Mouse (Mus musculus) midbrain, postnatal 0 days (tissue): ENCODE results near the gene Ggcx. TPM values are rescaled to one million over a fixed set of nuclear protein-coding genes. Genes with fewer than 3 reads are reported as not detected.
A peak's percentile ranks its signal among the peaks of the same experiment; 100 is the strongest.

Experiments
- ATAC-seq: fragments of 200-750 bp; cut with Nextera tagmentation; 2 replicates; pipeline ENCODE4 v1.8.0; 2017; ENCODE audit warnings: moderate number of reproducible peaks, mild to moderate bottlenecking, moderate TSS enrichment, moderate library complexity; ENCODE audit not compliant: low FRiP score
- DNase-seq: peaks from one replicate; pipeline ENCODE4 v3.0.0-alpha.2; 2015; ENCODE audit warnings: low spot score
- H3K27ac ChIP-seq: fragments of 300-500 bp; sonication (generic); 2 replicates; pipeline ENCODE4 v1.5.1; 2014; ENCODE audit warnings: low read depth, mild to moderate bottlenecking, low read length, mixed read lengths
- H3K27me3 ChIP-seq: fragments of 300-500 bp; sonication (generic); 2 replicates; pipeline ENCODE4 v1.6.1; 2014; ENCODE audit warnings: low read length, control low read depth, mixed read lengths; ENCODE audit not compliant: insufficient read depth
- H3K36me3 ChIP-seq: fragments of 300-500 bp; sonication (generic); 2 replicates; pipeline ENCODE4 v1.6.1; 2014; ENCODE audit warnings: low read length, control low read depth, mixed read lengths; ENCODE audit not compliant: insufficient read depth
- H3K4me1 ChIP-seq: fragments of 300-500 bp; sonication (generic); 2 replicates; pipeline ENCODE4 v1.6.1; 2014; ENCODE audit warnings: mild to moderate bottlenecking, control low read depth, antibody characterized with exemption, low read length, mixed read lengths; ENCODE audit not compliant: insufficient read depth
- H3K4me2 ChIP-seq: fragments of 300-500 bp; sonication (generic); 2 replicates; pipeline ENCODE4 v1.6.1; 2014; ENCODE audit warnings: low read depth, mild to moderate bottlenecking, low read length, mixed read lengths; ENCODE audit not compliant: poor library complexity, severe bottlenecking
- H3K4me3 ChIP-seq: fragments of 300-500 bp; sonication (generic); 2 replicates; pipeline ENCODE4 v1.5.1; 2014; ENCODE audit warnings: low read depth, mild to moderate bottlenecking, low read length, moderate library complexity
- H3K9ac ChIP-seq: fragments of 300-500 bp; sonication (generic); replicated peaks from 2 replicates; pipeline ENCODE4 v1.6.1; 2014; ENCODE audit warnings: mild to moderate bottlenecking, low read length, moderate library complexity, mixed read lengths; ENCODE audit not compliant: poor library complexity, severe bottlenecking
- H3K9me3 ChIP-seq: fragments of 300-500 bp; sonication (generic); 2 replicates; pipeline ENCODE4 v1.6.1; 2016; ENCODE audit warnings: low read length, control low read depth
- CTCF ChIP-seq: IDR thresholded peaks from 2 replicates; pipeline ENCODE4 v1.5.1; 2016; ENCODE audit warnings: antibody characterized with exemption, mild to moderate bottlenecking
- WGBS: fragments of 180-500 bp; shearing (Covaris S2); extraction: QIAGEN DNeasy Blood & Tissue Kit; methylation state at CpG from one replicate; pipeline ENCODE4 v1.1.7; 2014; 5-methylcytosine and 5-hydroxymethylcytosine counted together
- polyA plus RNA-seq: library from polyadenylated mRNA; unstranded; fragments of >200 nt; fragmentation: Nextera tagmentation; extraction: Ambion mirVana; gene quantifications from 2 replicates; pipeline ENCODE4 v1.2.1, GENCODE M21; 2015
- total RNA-seq: library from RNA; depleted of rRNA; stranded (reverse); fragments of >200 nt; gene quantifications from 2 replicates; pipeline ENCODE4 v1.2.3, GENCODE M21; 2014

The Ggcx gene
- total and polyA plus RNA-seq, 2 experiments from 2014 or later: 10.7 to 18.8 TPM

DNA sequence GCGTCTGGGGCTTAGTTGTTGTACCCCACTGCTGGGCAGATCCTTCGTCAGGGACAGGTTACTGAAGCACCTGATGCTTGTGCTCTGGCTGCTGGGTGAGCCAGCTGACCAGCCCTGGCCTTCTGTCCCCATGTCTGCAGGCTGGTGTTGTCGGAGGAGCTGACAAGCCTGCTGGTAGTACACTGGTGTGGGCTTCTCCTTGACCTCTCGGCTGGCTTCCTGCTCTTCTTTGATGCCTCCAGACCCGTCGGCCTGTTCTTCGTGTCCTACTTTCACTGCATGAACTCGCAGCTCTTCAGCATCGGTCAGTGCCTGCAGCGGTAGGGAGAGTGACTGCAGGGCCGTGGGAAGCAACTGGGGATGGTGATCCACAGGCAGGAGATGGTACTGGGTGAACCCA, 11.5 kb downstream of the Ggcx start:
- H3K4me3 ChIP-seq: no peak overlapping the region
- ATAC-seq (no peak), DNase-seq (no peak)
- no peak for TF ChIP-seq CTCF
- no peak overlapping the region for H3K9ac ChIP-seq
- no peaks in the 10 kb centered on the region for H3K27me3 ChIP-seq
- peaks cover 52% of the 10 kb centered on the region for H3K36me3 ChIP-seq
- H3K4me2 ChIP-seq: no peak overlapping the region
- no peaks in the 10 kb centered on the region for H3K9me3 ChIP-seq
- H3K27ac ChIP-seq: no peak overlapping the region
- WGBS: 93% methylated on average over 11 of the region's 11 CpGs
- H3K4me1 ChIP-seq: no peaks in the 10 kb centered on the region

DNA sequence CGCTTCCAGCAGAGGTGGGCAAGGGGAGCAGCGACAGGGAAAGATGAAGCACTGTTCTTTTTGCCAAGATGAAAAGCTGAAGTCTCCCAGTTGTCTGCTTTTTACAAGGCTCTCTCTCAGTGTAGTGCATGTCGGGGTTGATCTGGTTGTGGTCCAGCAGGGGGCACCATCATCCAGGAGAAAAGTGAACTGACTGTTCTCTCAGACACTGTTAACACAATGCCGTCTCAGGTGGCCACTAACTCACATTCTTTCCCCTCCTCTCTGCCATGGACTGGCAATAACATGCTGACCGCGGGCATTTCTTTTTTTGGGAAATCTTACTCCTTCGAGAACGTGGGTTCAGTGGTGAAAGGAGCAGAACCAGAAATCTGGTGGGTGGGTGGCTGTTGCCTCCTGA, 13.9 kb downstream of the Ggcx start:
- Histone ChIP-seq H3K27ac (no peak overlapping the region), H3K9ac (no peak overlapping the region), H3K9me3 (no peaks in the 10 kb centered on the region), H3K4me1 (no peaks in the 10 kb centered on the region), H3K4me3 (no peak overlapping the region), H3K4me2 (no peak overlapping the region), H3K36me3 (peaks cover 51% of the 10 kb centered on the region), H3K27me3 (no peaks in the 10 kb centered on the region)
- peak; percentile 76 for ATAC-seq
- 34% methylated on average over 8 of the region's 8 CpGs for WGBS
- peak; percentile 79 for DNase-seq
- TF ChIP-seq CTCF: peak; percentile 87

DNA sequence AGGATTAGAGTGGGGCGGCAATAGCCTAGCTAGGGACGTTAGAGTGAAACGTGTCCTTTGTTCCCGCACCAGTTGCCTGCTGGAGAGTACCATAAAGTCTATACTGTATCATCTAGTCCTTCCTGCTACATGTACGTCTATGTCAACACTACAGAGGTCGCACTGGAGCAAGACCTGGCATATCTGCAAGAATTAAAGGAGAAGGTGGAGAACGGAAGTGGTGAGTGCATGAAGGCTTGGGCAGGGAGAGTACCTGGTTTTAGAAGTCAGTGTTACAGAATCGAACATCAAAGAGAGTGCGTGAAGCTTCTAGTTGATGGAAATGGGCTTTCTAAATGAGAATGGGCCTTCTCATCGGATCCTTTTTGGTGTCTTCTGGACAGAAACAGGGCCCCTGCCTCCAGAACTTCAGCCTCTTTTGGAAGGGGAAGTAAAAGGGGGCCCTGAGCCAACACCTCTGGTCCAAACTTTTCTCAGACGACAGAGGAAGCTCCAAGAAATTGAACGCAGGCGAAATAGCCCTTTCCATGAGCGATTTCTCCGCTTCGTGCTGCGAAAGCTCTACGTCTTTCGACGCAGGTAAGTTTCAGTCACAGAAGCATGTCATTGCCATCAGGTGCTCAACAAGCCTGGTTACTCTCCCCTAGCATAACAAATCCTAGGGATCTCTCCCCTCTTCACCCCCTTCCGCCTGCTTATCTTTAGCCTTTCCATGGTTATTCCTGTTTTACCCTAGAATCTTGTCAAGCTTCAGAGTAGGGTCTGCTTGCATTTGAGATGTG, 15.1 kb downstream of the Ggcx start:
- no peaks in the 10 kb centered on the region for H3K27me3 ChIP-seq
- H3K9me3 ChIP-seq: no peaks in the 10 kb centered on the region
- H3K4me3 ChIP-seq: no peak overlapping the region
- H3K36me3 ChIP-seq: peaks cover 46% of the 10 kb centered on the region
- DNase-seq: no peak
- H3K4me2 ChIP-seq: no peak overlapping the region
- TF ChIP-seq CTCF: no peak
- no peak overlapping the region for H3K9ac ChIP-seq
- 89% methylated on average over 21 of the region's 21 CpGs for WGBS
- H3K4me1 ChIP-seq: no peaks in the 10 kb centered on the region
- no peak overlapping the region for H3K27ac ChIP-seq
- ATAC-seq: no peak

DNA sequence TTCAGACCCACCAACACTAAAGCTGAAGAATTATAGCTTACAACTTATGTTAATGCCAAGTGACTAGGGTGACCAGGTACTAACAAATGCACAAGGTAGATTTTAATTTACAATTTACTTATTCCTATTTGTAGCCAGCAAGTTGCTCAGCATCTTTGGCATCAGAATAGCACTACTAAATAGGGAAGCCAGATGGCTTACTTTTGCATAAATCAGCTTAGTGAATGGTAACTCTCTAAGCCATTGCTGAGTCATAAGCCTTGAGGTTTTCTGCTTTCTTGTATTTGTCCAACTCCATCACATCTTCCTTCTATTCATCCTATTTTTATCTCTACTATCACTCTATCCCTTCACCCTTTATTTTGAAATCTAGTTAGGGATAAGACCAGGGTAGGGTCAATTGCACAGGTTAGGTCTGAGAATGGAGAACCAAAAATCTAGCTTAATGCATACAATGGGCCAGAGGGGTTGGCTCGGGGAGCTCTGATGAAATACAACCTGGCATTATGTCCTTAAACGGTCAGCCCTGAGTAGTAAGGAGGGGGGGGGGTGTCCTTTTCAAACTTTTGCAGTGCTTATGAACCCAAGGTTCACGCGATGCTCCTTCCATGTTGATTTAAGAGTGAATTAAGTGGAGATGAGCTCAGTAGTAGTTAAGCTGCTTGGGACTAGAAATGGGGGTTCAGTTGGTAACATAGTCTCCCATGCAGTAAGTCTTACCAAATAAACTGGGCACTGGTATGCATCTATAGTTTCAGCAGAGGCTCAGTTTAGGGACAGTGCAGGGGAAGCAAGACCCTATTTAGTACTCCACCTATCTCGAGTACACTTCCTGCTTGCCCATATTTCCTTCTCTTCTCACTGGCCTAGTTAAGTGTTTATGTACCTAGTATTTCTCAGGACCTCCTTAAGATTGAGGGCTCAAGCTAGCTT, 17.1 kb downstream of the Ggcx start:
- Histone ChIP-seq H3K4me3 (no peak overlapping the region), H3K27ac (no peak overlapping the region), H3K9me3 (no peaks in the 10 kb centered on the region), H3K36me3 (peaks cover 40% of the 10 kb centered on the region), H3K4me1 (no peaks in the 10 kb centered on the region), H3K9ac (no peak overlapping the region), H3K27me3 (no peaks in the 10 kb centered on the region), H3K4me2 (no peak overlapping the region)
- DNase-seq (no peak), ATAC-seq (no peak)
- no peak for TF ChIP-seq CTCF
- 43% methylated on average over 5 of the region's 5 CpGs for WGBS

DNA sequence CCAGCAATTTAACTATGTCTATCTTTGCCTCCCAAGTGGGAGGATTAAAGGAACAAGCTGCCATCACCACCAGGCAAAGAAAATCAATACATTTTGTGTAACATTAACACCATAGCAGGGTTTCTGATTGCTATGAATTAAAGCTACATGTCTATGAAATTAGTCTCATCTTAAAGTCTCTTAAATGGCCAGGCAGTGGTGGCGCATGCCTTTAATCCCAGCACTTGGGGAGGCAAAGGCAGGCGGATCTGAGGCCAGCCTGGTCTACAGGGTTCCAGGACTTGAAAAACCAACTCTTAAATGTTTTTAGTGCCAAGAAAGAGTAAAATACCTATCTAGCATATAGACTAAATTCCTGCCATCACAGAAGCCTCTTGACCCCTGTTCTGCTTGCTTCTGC, 18.0 kb downstream of the Ggcx start:
- 67% methylated on average over 2 of the region's 2 CpGs for WGBS
- TF ChIP-seq CTCF: no peak
- H3K9ac ChIP-seq: no peak overlapping the region
- ATAC-seq: no peak
- no peaks in the 10 kb centered on the region for H3K4me1 ChIP-seq
- no peak for DNase-seq
- no peaks in the 10 kb centered on the region for H3K9me3 ChIP-seq
- no peak overlapping the region for H3K4me2 ChIP-seq
- no peak overlapping the region for H3K4me3 ChIP-seq
- peaks cover 38% of the 10 kb centered on the region for H3K36me3 ChIP-seq
- H3K27me3 ChIP-seq: no peaks in the 10 kb centered on the region
- no peak overlapping the region for H3K27ac ChIP-seq

DNA sequence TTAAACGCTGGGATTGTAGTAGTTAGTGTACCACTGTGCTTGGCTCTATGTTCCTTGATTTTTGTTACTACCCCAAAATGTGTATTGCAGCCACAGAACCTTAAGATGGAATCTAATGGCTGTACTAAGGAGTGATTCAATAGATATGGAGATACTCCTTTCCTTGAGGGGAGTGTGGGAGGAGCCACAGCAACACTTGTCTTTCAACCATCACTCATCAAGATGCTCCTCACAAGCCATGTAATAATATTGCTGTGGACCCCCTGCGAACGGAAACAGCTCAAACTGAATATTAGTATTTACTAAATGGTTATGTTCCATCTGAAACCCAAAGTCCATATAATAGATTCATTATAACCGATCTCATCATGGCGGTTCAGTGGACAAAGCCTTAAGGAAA, 24.1 kb downstream of the Ggcx start:
- no peaks in the 10 kb centered on the region for H3K9me3 ChIP-seq
- TF ChIP-seq CTCF: no peak
- H3K36me3 ChIP-seq: peaks cover 14% of the 10 kb centered on the region
- H3K4me1 ChIP-seq: peaks cover 12% of the 10 kb centered on the region; the same call in 1 of the 2 replicates
- 1% methylated on average over 5 of the region's 5 CpGs for WGBS
- no peaks in the 10 kb centered on the region for H3K27me3 ChIP-seq
- no peak for ATAC-seq
- peak overlapping the region; percentile 69 for H3K4me2 ChIP-seq
- DNase-seq: no peak
- H3K27ac ChIP-seq: peak overlapping the region; percentile 99
- peak overlapping the region; percentile 86 for H3K4me3 ChIP-seq
- peak overlapping the region; percentile 100 for H3K9ac ChIP-seq
